ENCODE assay signal across 8 mouse cellular contexts in the genomic region with DNA sequence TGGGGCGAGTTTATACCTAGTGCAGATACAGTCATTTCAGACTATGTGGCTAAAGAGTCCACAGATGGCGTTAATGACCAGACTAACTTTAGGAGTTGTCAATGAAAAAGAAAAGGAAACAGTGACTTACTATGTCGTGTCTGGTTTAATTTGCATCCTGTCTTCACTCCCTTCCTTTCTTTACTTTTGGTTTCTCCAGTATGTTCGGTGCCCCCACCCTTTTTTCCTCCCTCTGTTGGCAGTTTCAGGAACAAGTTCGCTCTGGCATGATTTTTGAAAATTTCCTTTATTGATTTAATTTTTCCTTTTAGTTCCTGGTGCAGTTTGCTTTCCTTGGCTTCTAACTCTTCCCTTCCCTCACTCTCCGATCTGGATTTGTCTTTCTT. TPM values are rescaled to one million over a fixed set of nuclear protein-coding genes. Genes with fewer than 3 reads are reported as not detected.
DNase-seq lines count a peak whose midpoint lies in the region; ATAC-seq and TF ChIP-seq lines count a peak whose summit lies in the region.

No protein-coding gene starts in this region.

- H3K4me2 ChIP-seq in heart, embryonic 15.5 days = peak overlapping the region; percentile 97
- peak overlapping the region; percentile 72 for H3K4me2 ChIP-seq in hindbrain, embryonic 11.5 days (replicated peaks; ENCODE audit: low read depth, low read length)

- no peaks in the 10 kb centered on the region for H3K36me3 ChIP-seq in heart, embryonic 15.5 days
- H3K36me3 ChIP-seq in hindbrain, embryonic 11.5 days (ENCODE audit: control insufficient read depth, insufficient read depth, low read length) = no peaks in the 10 kb centered on the region
- no peaks in the 10 kb centered on the region for H3K36me3 ChIP-seq in midbrain, embryonic 10.5 days

- no peaks in the 10 kb centered on the region for H3K27me3 ChIP-seq in heart, embryonic 15.5 days
- no peaks in the 10 kb centered on the region for H3K27me3 ChIP-seq in hindbrain, embryonic 11.5 days (ENCODE audit: control insufficient read depth, insufficient read depth, low read length)
- peaks cover 20% of the 10 kb centered on the region for H3K27me3 ChIP-seq in midbrain, embryonic 10.5 days (ENCODE audit: low read depth, poor library complexity, severe bottlenecking)

- TF ChIP-seq POLR2A in bone marrow macrophage, adult 2 months (IDR thresholded peaks at IDR 0.05; ENCODE audit: borderline replicate concordance, low read depth, low read length) = no peak

- no peaks in the 10 kb centered on the region for H3K9me3 ChIP-seq in heart, embryonic 15.5 days (replicated peaks)
- H3K9me3 ChIP-seq in hindbrain, embryonic 11.5 days (ENCODE audit: control insufficient read depth, low read length) = no peaks in the 10 kb centered on the region
- no peaks in the 10 kb centered on the region for H3K9me3 ChIP-seq in midbrain, embryonic 10.5 days (replicated peaks)

- H3K4me3 ChIP-seq in heart, embryonic 15.5 days = peak overlapping the region; percentile 64
- H3K4me3 ChIP-seq in bone marrow macrophage, adult 2 months (ENCODE audit: insufficient read depth, low read length) = peak overlapping the region; percentile 33; the same call in 1 of the 2 replicates
- peak overlapping the region; percentile 41 for H3K4me3 ChIP-seq in hindbrain, embryonic 11.5 days (ENCODE audit: low read depth, low read length)
- H3K4me3 ChIP-seq in midbrain, embryonic 10.5 days = peak overlapping the region; percentile 72

- peak overlapping the region; percentile 56 for H3K9ac ChIP-seq in heart, embryonic 15.5 days
- peak overlapping the region; percentile 61 for H3K9ac ChIP-seq in hindbrain, embryonic 11.5 days (ENCODE audit: low read depth, low read length)

- no peak for ATAC-seq in heart, embryonic 15.5 days (replicated peaks; ENCODE audit: insufficient number of reproducible peaks, insufficient read depth, low FRiP score, low read depth)
- no peak for ATAC-seq in hindbrain, embryonic 11.5 days (ENCODE audit: low FRiP score)

- 0 out of 2 replicates have a peak, but pooled peaks cover 5% of the 10 kb centered on the region for H3K4me1 ChIP-seq in heart, embryonic 15.5 days (replicated peaks)
- H3K4me1 ChIP-seq in bone marrow macrophage, adult 2 months (ENCODE audit: control insufficient read depth, insufficient read depth, low read length) = no peaks in the 10 kb centered on the region
- H3K4me1 ChIP-seq in hindbrain, embryonic 11.5 days (replicated peaks; ENCODE audit: control insufficient read depth, insufficient read depth, low read length) = no peaks in the 10 kb centered on the region
- H3K4me1 ChIP-seq in midbrain, embryonic 10.5 days = peaks cover 20% of the 10 kb centered on the region

- no peak overlapping the region for H3K27ac ChIP-seq in heart, embryonic 15.5 days
- H3K27ac ChIP-seq in bone marrow macrophage, adult 2 months (ENCODE audit: insufficient read depth, low read depth, low read length) = no peak overlapping the region
- H3K27ac ChIP-seq in hindbrain, embryonic 11.5 days (ENCODE audit: low read depth, low read length) = no peak overlapping the region
- H3K27ac ChIP-seq in midbrain, embryonic 10.5 days (replicated peaks) = peak overlapping the region; percentile 88

- WGBS in heart, embryonic 15.5 days = 13% methylated on average over 6 of the region's 6 CpGs
- WGBS in hindbrain, embryonic 11.5 days = 14% methylated on average over 6 of the region's 6 CpGs
- WGBS in midbrain, embryonic 10.5 days = 16% methylated on average over 6 of the region's 6 CpGs

- no peak for TF ChIP-seq CTCF in bone marrow macrophage, adult 2 months (IDR thresholded peaks at IDR 0.05; ENCODE audit: low read depth, low read length)

- no peak for DNase-seq in heart, adult 11 months
- peak; percentile 32 for DNase-seq in hindbrain, embryonic 11.5 days (ENCODE audit: low spot score)
- no peak for DNase-seq in midbrain, embryonic 10.5 days (ENCODE audit: low spot score)
- DNase-seq in spleen, postnatal 10 days (ENCODE audit: low spot score in 2 of 2) = no peak
- DNase-seq in MN1 (ENCODE audit: low spot score) = no peak
- DNase-seq in cerebellum, adult 9-11 months = no peak

RNA-seq across cellular contexts. Expression of a gene that starts 3.2 kb away (rescaled TPM):
- polyA plus RNA-seq in heart, embryonic 15.5 days (2015; fragmentation: Nextera tagmentation; extraction: Ambion mirVana) = 0.25 and 0.41 TPM in 2 replicates
- polyA plus RNA-seq in bone marrow macrophage, adult 2 months (2012; ENCODE audit: insufficient read depth, insufficient read length, missing spikeins) = not detected in 2 replicates
- polyA plus RNA-seq in hindbrain, embryonic 11.5 days (2014; fragmentation: Nextera tagmentation; extraction: Ambion mirVana) = 1.3 and 1.7 TPM in 2 replicates
- polyA plus RNA-seq in midbrain, embryonic 10.5 days (2016; fragmentation: Nextera tagmentation; extraction: Ambion mirVana) = 1.2 and 1.5 TPM in 2 replicates

RNA-seq across cellular contexts. Expression of a gene that starts 49.9 kb away (rescaled TPM):
- not detected in 2 replicates for polyA plus RNA-seq in heart, embryonic 15.5 days (2015; fragmentation: Nextera tagmentation; extraction: Ambion mirVana)
- not detected in 2 replicates for polyA plus RNA-seq in bone marrow macrophage, adult 2 months (2012; ENCODE audit: insufficient read depth, insufficient read length, missing spikeins)
- not detected in 2 replicates for polyA plus RNA-seq in hindbrain, embryonic 11.5 days (2014; fragmentation: Nextera tagmentation; extraction: Ambion mirVana)
- polyA plus RNA-seq in midbrain, embryonic 10.5 days (2016; fragmentation: Nextera tagmentation; extraction: Ambion mirVana) = not detected in 2 replicates
